Mouse (Mus musculus) stomach, postnatal 0 days (tissue): ENCODE data around the gene Rhno1. TPM values are rescaled to one million over a fixed set of nuclear protein-coding genes. Genes with fewer than 3 reads are reported as not detected.

Experiments used
- ATAC-seq: fragments of 200-750 bp; cut with Nextera tagmentation; 2 replicates; pipeline ENCODE4 v1.8.0; 2017; ENCODE audit not compliant: low FRiP score, low TSS enrichment
- DNase-seq: peaks from one replicate; pipeline ENCODE4 v3.0.0-alpha.2; 2016; ENCODE audit warnings: low spot score
- H3K27ac ChIP-seq: fragments of 300-500 bp; sonication (generic); replicated peaks from 2 replicates; pipeline ENCODE4 v1.5.1; 2014; ENCODE audit warnings: mild to moderate bottlenecking, control low read depth
- H3K27me3 ChIP-seq: fragments of 300-500 bp; sonication (generic); 2 replicates; pipeline ENCODE4 v1.6.1; 2014; ENCODE audit warnings: low read length; ENCODE audit not compliant: control insufficient read depth, insufficient read depth
- H3K36me3 ChIP-seq: fragments of 300-500 bp; sonication (generic); 2 replicates; pipeline ENCODE4 v1.6.1; 2014; ENCODE audit warnings: low read length, mixed read lengths; ENCODE audit not compliant: control insufficient read depth, insufficient read depth
- H3K4me1 ChIP-seq: fragments of 300-500 bp; sonication (generic); replicated peaks from 2 replicates; pipeline ENCODE4 v1.6.1; 2014; ENCODE audit warnings: antibody characterized with exemption; ENCODE audit not compliant: control insufficient read depth, insufficient read depth
- H3K4me2 ChIP-seq: fragments of 300-500 bp; sonication (generic); replicated peaks from 2 replicates; pipeline ENCODE4 v1.6.1; 2014; ENCODE audit warnings: low read depth, mild to moderate bottlenecking, control low read depth, moderate library complexity
- H3K4me3 ChIP-seq: fragments of 300-500 bp; sonication (generic); 2 replicates; pipeline ENCODE4 v1.5.1; 2014; ENCODE audit warnings: low read depth, low read length, control low read depth
- H3K9ac ChIP-seq: fragments of 300-500 bp; sonication (generic); 2 replicates; pipeline ENCODE4 v1.6.1; 2014; ENCODE audit warnings: mild to moderate bottlenecking, low read length, control low read depth, mixed read lengths
- H3K9me3 ChIP-seq: fragments of 300-500 bp; sonication (generic); 2 replicates; pipeline ENCODE4 v1.6.1; 2016; ENCODE audit warnings: low read length; ENCODE audit not compliant: control insufficient read depth
- CTCF ChIP-seq: IDR thresholded peaks from 2 replicates; pipeline ENCODE4 v1.5.1; 2016; ENCODE audit warnings: antibody characterized with exemption, low read depth, mild to moderate bottlenecking, moderate library complexity
- EP300 ChIP-seq: optimal IDR thresholded peaks from 2 replicates; pipeline ENCODE3; 2016; ENCODE audit warnings: antibody characterized with exemption
- WGBS: fragments of 180-500 bp; shearing (Covaris S2); extraction: QIAGEN DNeasy Blood & Tissue Kit; methylation state at CpG from one replicate; pipeline ENCODE4 v1.1.7; 2014; 5-methylcytosine and 5-hydroxymethylcytosine counted together
- polyA plus RNA-seq: library from polyadenylated mRNA; unstranded; fragments of >200 nt; fragmentation: Nextera tagmentation; extraction: Ambion mirVana; gene quantifications from 2 replicates; pipeline ENCODE4 v1.2.1, GENCODE M21; 2015

Gene Rhno1
- polyA plus RNA-seq, 1 experiment from 2014 or later = 41.0 TPM

GRCm38 (mm10) chr6:128314796-128315195, 47.9 kb downstream of the Rhno1 start:
- ATAC-seq = no peak
- Histone ChIP-seq H3K4me1 (no peaks in the 10 kb centered on the region), H3K36me3 (no peaks in the 10 kb centered on the region), H3K4me2 (no peak overlapping the region), H3K9me3 (no peaks in the 10 kb centered on the region), H3K4me3 (no peak overlapping the region), H3K27ac (no peak overlapping the region), H3K27me3 (no peaks in the 10 kb centered on the region), H3K9ac (no peak overlapping the region)
- DNase-seq = no peak
- TF ChIP-seq CTCF = no peak
- no peak for TF ChIP-seq EP300
- 83% methylated on average over 6 of the region's 6 CpGs for WGBS

GRCm38 (mm10) chr6:128308311-128308710, 54.4 kb downstream of the Rhno1 start:
- Histone ChIP-seq H3K4me1 (no peaks in the 10 kb centered on the region), H3K27me3 (no peaks in the 10 kb centered on the region), H3K9me3 (no peaks in the 10 kb centered on the region), H3K27ac (no peak overlapping the region), H3K4me3 (no peak overlapping the region), H3K36me3 (no peaks in the 10 kb centered on the region), H3K9ac (no peak overlapping the region), H3K4me2 (no peak overlapping the region)
- TF ChIP-seq EP300 (no peak), CTCF (peak; percentile 87)
- peak; percentile 63; the same call in 1 of the 2 replicates for ATAC-seq
- DNase-seq = peak; percentile 74
- WGBS = 29% methylated on average over 4 of the region's 4 CpGs

Other genes with a start within 250 kb of the Rhno1 start
- gene Tspan9, start 219.3 kb downstream of the Rhno1 start, polyA plus RNA-seq = 77.3 and 85.9 TPM in 2 replicates
- 1.5 and 2.2 TPM in 2 replicates for gene Tead4, start 62.1 kb downstream of the Rhno1 start, polyA plus RNA-seq
- gene Tulp3, start 7.1 kb downstream of the Rhno1 start, polyA plus RNA-seq = 5.0 and 5.3 TPM in 2 replicates
- gene Foxm1, start 56 bp upstream of the Rhno1 start, polyA plus RNA-seq = 5.4 and 5.7 TPM in 2 replicates
- 0.10 and 0.18 TPM in 2 replicates for gene Tex52, start 12.5 kb upstream of the Rhno1 start, polyA plus RNA-seq
- gene Gm44596, start 12.6 kb upstream of the Rhno1 start, polyA plus RNA-seq = not detected in 2 replicates
- gene Nrip2, start 36.4 kb upstream of the Rhno1 start, polyA plus RNA-seq = 2.2 and 3.4 TPM in 2 replicates
- 13.6 and 14.8 TPM in 2 replicates for gene Itfg2, start 62.0 kb upstream of the Rhno1 start, polyA plus RNA-seq
- gene Fkbp4, start 75.8 kb upstream of the Rhno1 start, polyA plus RNA-seq = 180 TPM in 2 replicates
- gene Pzp, start 163.8 kb upstream of the Rhno1 start, polyA plus RNA-seq = 1.5 and 3.1 TPM in 2 replicates
- gene A2ml1, start 218.7 kb upstream of the Rhno1 start, polyA plus RNA-seq = 3.1 TPM in 2 replicates